ENCODE assay signal across 35 mouse cellular contexts in the genomic region with DNA sequence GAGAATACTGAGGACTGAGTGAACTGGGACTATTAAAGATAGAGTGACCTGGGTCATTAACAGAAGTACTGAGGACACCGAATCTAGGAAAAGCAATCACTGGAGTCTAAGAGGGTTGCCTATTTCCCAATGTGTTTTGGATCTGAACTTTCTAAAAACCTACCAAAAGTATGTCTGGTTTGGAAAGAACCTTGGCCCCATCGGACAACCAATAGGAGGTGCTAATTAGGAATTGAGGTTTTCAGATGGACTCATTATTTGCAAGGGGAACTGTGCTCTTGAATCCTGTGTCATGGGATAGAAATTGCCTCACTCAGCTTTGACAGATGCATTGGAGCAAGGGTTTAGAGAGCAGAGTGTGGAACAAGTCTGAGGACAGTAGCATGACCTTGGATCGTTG. TPM values are rescaled to one million over a fixed set of nuclear protein-coding genes. Genes with fewer than 3 reads are reported as not detected.
"Had no signal": no experiment of that assay in that cellular context is flagged by ENCODE, and none has a peak within 500 bp of the region (broad histone marks: within the 10 kb centered on the region; RNA-seq: fewer than 3 reads in every experiment).

No protein-coding gene starts in this region.

- H3K4me1 ChIP-seq: embryonic facial prominence, embryonic 15.5 days; forebrain, embryonic 12.5 days; forebrain, embryonic 13.5 days; forebrain, embryonic 15.5 days had no signal

- H3K27me3 ChIP-seq: embryonic facial prominence, embryonic 12.5 days; embryonic facial prominence, embryonic 13.5 days; embryonic facial prominence, embryonic 15.5 days; forebrain, embryonic 12.5 days; forebrain, embryonic 13.5 days; forebrain, embryonic 15.5 days had no signal

- DNase-seq: cerebellum, adult 18-20 months; cerebellum, adult 2 months; cerebellum, adult 8-10 months; cerebellum, adult 9-10 months; cerebellum, adult 9-11 months; cerebellum, postnatal 10 days; cerebellum, postnatal 14 days; cerebellum, postnatal 25 days; cerebellum, postnatal 36 days; embryo, embryonic 11 days; forebrain, postnatal 0 days; gastrocnemius, adult 2 months; gastrocnemius, postnatal 10 days; gastrocnemius, postnatal 14 days; gastrocnemius, postnatal 25 days; gastrocnemius, postnatal 36 days; heart, adult 18-20 months had no signal

- H3K36me3 ChIP-seq: embryonic facial prominence, embryonic 10.5 days; embryonic facial prominence, embryonic 12.5 days; embryonic facial prominence, embryonic 13.5 days; embryonic facial prominence, embryonic 15.5 days; forebrain, embryonic 10.5 days; forebrain, embryonic 12.5 days; forebrain, embryonic 15.5 days had no signal

- H3K4me2 ChIP-seq: embryonic facial prominence, embryonic 12.5 days; embryonic facial prominence, embryonic 13.5 days; embryonic facial prominence, embryonic 15.5 days; forebrain, embryonic 12.5 days; forebrain, embryonic 13.5 days; forebrain, embryonic 15.5 days had no signal

- H3K9ac ChIP-seq: embryonic facial prominence, embryonic 12.5 days; embryonic facial prominence, embryonic 13.5 days; embryonic facial prominence, embryonic 15.5 days; forebrain, embryonic 12.5 days; forebrain, embryonic 13.5 days; forebrain, embryonic 15.5 days; forebrain, postnatal 0 days had no signal

- H3K9me3 ChIP-seq: embryonic facial prominence, embryonic 10.5 days; embryonic facial prominence, embryonic 12.5 days; embryonic facial prominence, embryonic 13.5 days; embryonic facial prominence, embryonic 15.5 days; forebrain, embryonic 10.5 days; forebrain, embryonic 12.5 days; forebrain, embryonic 13.5 days; forebrain, embryonic 15.5 days had no signal

- ATAC-seq: forebrain, embryonic 13.5 days; forebrain, embryonic 14.5 days; forebrain, embryonic 15.5 days; forebrain, embryonic 16.5 days; forebrain, postnatal 0 days had no signal

- H3K27ac ChIP-seq: embryonic facial prominence, embryonic 10.5 days; embryonic facial prominence, embryonic 12.5 days; embryonic facial prominence, embryonic 13.5 days; embryonic facial prominence, embryonic 15.5 days; forebrain, embryonic 10.5 days; forebrain, embryonic 12.5 days; forebrain, embryonic 13.5 days; forebrain, embryonic 15.5 days; gastrocnemius, adult 2 months had no signal

- H3K4me3 ChIP-seq: embryonic facial prominence, embryonic 10.5 days; embryonic facial prominence, embryonic 12.5 days; embryonic facial prominence, embryonic 13.5 days; embryonic facial prominence, embryonic 15.5 days; erythroblast, embryonic 14.5 days; forebrain, embryonic 10.5 days; forebrain, embryonic 12.5 days; forebrain, embryonic 13.5 days; forebrain, embryonic 15.5 days; gastrocnemius, adult 2 months had no signal

RNA-seq across cellular contexts. Expression of gene Gm33543, which starts 1.5 kb away (rescaled TPM):
- total RNA-seq: common myeloid progenitor, adult 5-6 weeks; forebrain, postnatal 0 days; gastrocnemius, postnatal 4 days; granulocyte monocyte progenitor cell, adult 5-6 weeks had no signal
- polyA plus RNA-seq: cerebellum, adult 2 months; embryonic facial prominence, embryonic 10.5 days; embryonic facial prominence, embryonic 11.5 days; embryonic facial prominence, embryonic 12.5 days; embryonic facial prominence, embryonic 13.5 days; embryonic facial prominence, embryonic 14.5 days; erythroblast, embryonic 14.5 days; forebrain, embryonic 10.5 days; forebrain, embryonic 11.5 days; forebrain, embryonic 12.5 days; forebrain, embryonic 13.5 days; forebrain, embryonic 14.5 days; forebrain, embryonic 15.5 days; forebrain, embryonic 16.5 days; forebrain, postnatal 0 days; frontal cortex, adult 2 months had no signal
